Mouse (Mus musculus): ENCODE measurements around the gene Golga5. TPM values are rescaled to one million over a fixed set of nuclear protein-coding genes. Genes with fewer than 3 reads are reported as not detected.

Gene Golga5
- total and polyA plus RNA-seq, 3 experiments, result 25.9 to 29.3 TPM; not detected in 1

GRCm38 (mm10) chr12:102540278-102540677 lies 71.3 kb downstream of the Golga5 start:
- Histone ChIP-seq H3K36me3 (ENCODE audit: control insufficient read depth in 1 of 2, insufficient read depth in 2 of 2, low read length in 2 of 2) (peaks cover 0 to 3% of the 10 kb centered on the region in 2 experiments; a peak in 2 of 4 replicates), H3K27ac (ENCODE audit: control insufficient read depth, low read depth, low read length) (no peak overlapping the region), H3K4me1 (ENCODE audit: control insufficient read depth in 1 of 2, insufficient read depth in 2 of 2, low read length in 2 of 2) (peaks cover 0 to 4% of the 10 kb centered on the region in 2 experiments; a peak in 1 of 4 replicates), H3K4me3 (ENCODE audit: control insufficient read depth in 1 of 2, insufficient read depth in 1 of 2, low read depth in 2 of 2, low read length in 2 of 2) (no peak overlapping the region), H3K79me2 (ENCODE audit: control insufficient read depth, insufficient read depth, low read length, poor library complexity) (no peaks in the 10 kb centered on the region), H3K27me3 (ENCODE audit: control insufficient read depth in 1 of 2, insufficient read depth in 2 of 2, low read length in 2 of 2) (no peaks in the 10 kb centered on the region), H3K9ac (ENCODE audit: control insufficient read depth, low read depth, low read length, poor library complexity, severe bottlenecking) (no peak overlapping the region), H3K9me3 (replicated peaks; ENCODE audit: insufficient read depth, low read length) (no peaks in the 10 kb centered on the region)
- TF ChIP-seq MXI1 (IDR thresholded peaks at IDR 0.05; ENCODE audit: low read depth, low read length) (no peak), MAZ (IDR thresholded peaks at IDR 0.05; ENCODE audit: low read depth, low read length) (no peak)
- DNase-seq (ENCODE audit: low read depth, low spot score), result no peak

DNA sequence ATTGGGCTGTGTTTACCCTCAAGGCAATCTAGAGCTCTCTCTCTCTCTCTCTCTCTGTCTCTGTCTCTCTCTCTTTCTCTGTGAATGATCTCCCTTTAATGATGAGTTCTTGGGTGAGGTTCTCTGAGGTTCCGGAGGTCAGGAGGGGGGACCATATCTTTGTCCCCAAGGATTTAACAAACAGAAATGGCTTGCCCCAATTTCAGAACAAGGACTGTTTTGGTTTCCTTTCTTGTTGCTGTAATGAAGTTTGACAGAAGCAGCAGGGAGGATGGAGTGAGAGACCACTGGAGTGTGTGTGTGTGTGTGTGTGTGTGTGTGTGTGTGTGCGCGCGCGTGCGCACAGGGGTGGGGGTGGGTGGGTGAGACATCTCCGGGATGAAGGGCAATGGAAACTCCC lies 72.2 kb downstream of the Golga5 start:
- DNase-seq (ENCODE audit: low read depth, low spot score), result no peak
- Histone ChIP-seq H3K27me3 (ENCODE audit: control insufficient read depth in 1 of 2, insufficient read depth in 2 of 2, low read length in 2 of 2) (no peaks in the 10 kb centered on the region), H3K79me2 (ENCODE audit: control insufficient read depth, insufficient read depth, low read length, poor library complexity) (no peaks in the 10 kb centered on the region), H3K9ac (ENCODE audit: control insufficient read depth, low read depth, low read length, poor library complexity, severe bottlenecking) (no peak overlapping the region), H3K4me1 (ENCODE audit: control insufficient read depth in 1 of 2, insufficient read depth in 2 of 2, low read length in 2 of 2) (peaks cover 0 to 4% of the 10 kb centered on the region in 2 experiments; a peak in 1 of 4 replicates), H3K36me3 (ENCODE audit: control insufficient read depth in 1 of 2, insufficient read depth in 2 of 2, low read length in 2 of 2) (peaks cover 0 to 3% of the 10 kb centered on the region in 2 experiments; a peak in 2 of 4 replicates), H3K27ac (ENCODE audit: control insufficient read depth, low read depth, low read length) (no peak overlapping the region), H3K4me3 (ENCODE audit: control insufficient read depth in 1 of 2, insufficient read depth in 1 of 2, low read depth in 2 of 2, low read length in 2 of 2) (no peak overlapping the region), H3K9me3 (replicated peaks; ENCODE audit: insufficient read depth, low read length) (no peaks in the 10 kb centered on the region)
- TF ChIP-seq ZNF384 (IDR thresholded peaks at IDR 0.05; ENCODE audit: low read depth, low read length) (no peak), GATA1 (IDR thresholded peaks at IDR 0.05; ENCODE audit: low read depth, low read length) (no peak), GABPA (IDR thresholded peaks at IDR 0.05; ENCODE audit: low read depth, low read length) (no peak), POLR2A (IDR thresholded peaks at IDR 0.05; ENCODE audit: control insufficient read depth in 1 of 2, insufficient read depth in 1 of 2, low read depth in 1 of 2, low read length in 2 of 2, poor library complexity in 1 of 2) (no peak), E2F4 (IDR thresholded peaks at IDR 0.05; ENCODE audit: borderline replicate concordance, low read depth, low read length) (no peak), POLR2AphosphoS2 (IDR thresholded peaks at IDR 0.05; ENCODE audit: low read length) (no peak), MAX (IDR thresholded peaks at IDR 0.05; ENCODE audit: low read length) (no peak), EP300 (IDR thresholded peaks at IDR 0.05; ENCODE audit: low read depth in 1 of 2, low read length in 2 of 2) (no peak), CHD2 (IDR thresholded peaks at IDR 0.05; ENCODE audit: low read length) (no peak), KAT2A (conservative IDR thresholded peaks at IDR 0.05; ENCODE audit: low read depth, low read length) (no peak), MYC (IDR thresholded peaks at IDR 0.05; ENCODE audit: low read depth, low read length) (no peak), NRF1 (IDR thresholded peaks at IDR 0.05; ENCODE audit: insufficient read depth, low read depth, low read length, poor library complexity, severe bottlenecking) (no peak), ZKSCAN1 (IDR thresholded peaks at IDR 0.05; ENCODE audit: low read depth, low read length) (no peak)

GRCm38 (mm10) chr12:102545122-102545521 lies 76.2 kb downstream of the Golga5 start:
- TF ChIP-seq MAX (IDR thresholded peaks at IDR 0.05; ENCODE audit: low read length) (no peak), GABPA (IDR thresholded peaks at IDR 0.05; ENCODE audit: low read depth, low read length) (no peak), SMC3 (IDR thresholded peaks at IDR 0.05; ENCODE audit: low read depth, low read length) (no peak), RCOR1 (IDR thresholded peaks at IDR 0.05; ENCODE audit: low read depth, low read length) (no peak), ETS1 (IDR thresholded peaks at IDR 0.05; ENCODE audit: low read depth, low read length) (no peak), RAD21 (IDR thresholded peaks at IDR 0.05; ENCODE audit: low read depth, low read length) (no peak), NELFE (IDR thresholded peaks at IDR 0.05; ENCODE audit: low read depth, low read length) (no peak), POLR2AphosphoS2 (IDR thresholded peaks at IDR 0.05; ENCODE audit: low read length) (no peak), E2F4 (IDR thresholded peaks at IDR 0.05; ENCODE audit: borderline replicate concordance, low read depth, low read length) (no peak), CHD2 (IDR thresholded peaks at IDR 0.05; ENCODE audit: low read length) (no peak), ZKSCAN1 (IDR thresholded peaks at IDR 0.05; ENCODE audit: low read depth, low read length) (no peak)
- H3K79me2 ChIP-seq (ENCODE audit: control insufficient read depth, insufficient read depth, low read length, poor library complexity), result no peaks in the 10 kb centered on the region
- H3K9ac ChIP-seq (ENCODE audit: control insufficient read depth, low read depth, low read length, poor library complexity, severe bottlenecking), result no peak overlapping the region
- H3K4me1 ChIP-seq (ENCODE audit: control insufficient read depth in 1 of 2, insufficient read depth in 2 of 2, low read length in 2 of 2), result no peaks in the 10 kb centered on the region
- no peaks in the 10 kb centered on the region for H3K36me3 ChIP-seq (ENCODE audit: control insufficient read depth in 1 of 2, insufficient read depth in 2 of 2, low read length in 2 of 2)
- H3K27me3 ChIP-seq (ENCODE audit: control insufficient read depth in 1 of 2, insufficient read depth in 2 of 2, low read length in 2 of 2), result no peaks in the 10 kb centered on the region
- H3K9me3 ChIP-seq (replicated peaks; ENCODE audit: insufficient read depth, low read length), result no peaks in the 10 kb centered on the region
- H3K4me3 ChIP-seq (ENCODE audit: control insufficient read depth in 1 of 2, insufficient read depth in 1 of 2, low read depth in 2 of 2, low read length in 2 of 2), result no peak overlapping the region
- DNase-seq (ENCODE audit: low read depth, low spot score), result no peak
- H3K27ac ChIP-seq (ENCODE audit: control insufficient read depth, low read depth, low read length), result no peak overlapping the region
